Mouse (Mus musculus) erythroblast, embryonic 14.5 days (primary cell): ENCODE measurements at regions not wholly inside any gene's neighbourhood (a gene's known extent, or its start where the extent isn't known, plus 50 kb on each side); places are given as distances from the start of the nearest gene placed in this dataset.

Experiments
- H3K27me3 ChIP-seq: 2 replicates; pipeline ENCODE4 v1.6.1; 2012; ENCODE audit warnings: inconsistent platforms; ENCODE audit not compliant: control insufficient read depth
- H3K36me3 ChIP-seq: 2 replicates; pipeline ENCODE4 v1.6.1; 2012; ENCODE audit warnings: mild to moderate bottlenecking, inconsistent platforms; ENCODE audit not compliant: control insufficient read depth
- H3K4me1 ChIP-seq: 2 replicates; pipeline ENCODE4 v1.6.1; 2012; ENCODE audit warnings: inconsistent platforms; ENCODE audit not compliant: control insufficient read depth
- H3K4me3 ChIP-seq: replicated peaks from 2 replicates; pipeline ENCODE3; 2012; ENCODE audit warnings: moderate library complexity, mild to moderate bottlenecking, inconsistent platforms
- H3K9me3 ChIP-seq: 2 replicates; pipeline ENCODE4 v1.6.1; 2012; ENCODE audit warnings: low read length, inconsistent platforms, mixed read lengths; ENCODE audit not compliant: control insufficient read depth
- GATA1 ChIP-seq: IDR thresholded peaks from 2 replicates; pipeline ENCODE4 v1.6.1; 2012; ENCODE audit warnings: low read length, inconsistent platforms, mixed read lengths
- TAL1 ChIP-seq: IDR thresholded peaks from 3 replicates; pipeline ENCODE4 v1.6.1; 2012; ENCODE audit warnings: low read length, inconsistent platforms, mixed read lengths

GRCm38 (mm10) chr12:25250881-25251280, 153.9 kb upstream of the Id2 start:
- Histone ChIP-seq H3K4me3 (no peak overlapping the region), H3K36me3 (no peaks in the 10 kb centered on the region), H3K9me3 (no peaks in the 10 kb centered on the region), H3K27me3 (no peaks in the 10 kb centered on the region), H3K4me1 (no peaks in the 10 kb centered on the region)
- no peak for TF ChIP-seq GATA1
- no peak for TF ChIP-seq TAL1

- Histone ChIP-seq H3K9me3 (no peaks in the 10 kb centered on the region), H3K4me1 (no peaks in the 10 kb centered on the region), H3K36me3 (no peaks in the 10 kb centered on the region), H3K4me3 (no peak overlapping the region), H3K27me3 (no peaks in the 10 kb centered on the region)
- TF ChIP-seq GATA1 (no peak), TAL1 (no peak)
These were observed 151.9 kb upstream of the Id2 start for GRCm38 (mm10) chr12:25248681-25249366.

GRCm38 (mm10) chr12:25246566-25246965, 149.6 kb upstream of the Id2 start:
- Histone ChIP-seq H3K4me1 (no peaks in the 10 kb centered on the region), H3K36me3 (no peaks in the 10 kb centered on the region), H3K9me3 (no peaks in the 10 kb centered on the region), H3K27me3 (no peaks in the 10 kb centered on the region), H3K4me3 (no peak overlapping the region)
- TF ChIP-seq GATA1 (no peak), TAL1 (no peak)

GRCm38 (mm10) chr12:25245661-25246060, 148.7 kb upstream of the Id2 start:
- Histone ChIP-seq H3K36me3 (no peaks in the 10 kb centered on the region), H3K9me3 (no peaks in the 10 kb centered on the region), H3K27me3 (no peaks in the 10 kb centered on the region), H3K4me1 (no peaks in the 10 kb centered on the region), H3K4me3 (no peak overlapping the region)
- TF ChIP-seq GATA1 (no peak), TAL1 (no peak)

GRCm38 (mm10) chr12:25245251-25245650, 148.3 kb upstream of the Id2 start:
- no peaks in the 10 kb centered on the region for H3K27me3 ChIP-seq
- H3K4me1 ChIP-seq, result no peaks in the 10 kb centered on the region
- H3K9me3 ChIP-seq, result no peaks in the 10 kb centered on the region
- no peak overlapping the region for H3K4me3 ChIP-seq
- no peaks in the 10 kb centered on the region for H3K36me3 ChIP-seq
- TF ChIP-seq GATA1 (no peak), TAL1 (no peak)

GRCm38 (mm10) chr12:25244666-25245065, 147.7 kb upstream of the Id2 start:
- Histone ChIP-seq H3K4me3 (no peak overlapping the region), H3K9me3 (no peaks in the 10 kb centered on the region), H3K36me3 (no peaks in the 10 kb centered on the region), H3K4me1 (no peaks in the 10 kb centered on the region), H3K27me3 (no peaks in the 10 kb centered on the region)
- no peak for TF ChIP-seq GATA1
- TF ChIP-seq TAL1, result no peak

- no peaks in the 10 kb centered on the region for H3K27me3 ChIP-seq
- H3K4me3 ChIP-seq, result no peak overlapping the region
- H3K36me3 ChIP-seq, result no peaks in the 10 kb centered on the region
- H3K4me1 ChIP-seq, result no peaks in the 10 kb centered on the region
- no peak for TF ChIP-seq GATA1
- no peak for TF ChIP-seq TAL1
- no peaks in the 10 kb centered on the region for H3K9me3 ChIP-seq
These were observed 147.0 kb upstream of the Id2 start for GRCm38 (mm10) chr12:25243901-25244300.

- Histone ChIP-seq H3K4me1 (no peaks in the 10 kb centered on the region), H3K27me3 (no peaks in the 10 kb centered on the region), H3K36me3 (no peaks in the 10 kb centered on the region), H3K4me3 (no peak overlapping the region), H3K9me3 (no peaks in the 10 kb centered on the region)
- TF ChIP-seq GATA1 (no peak), TAL1 (no peak)
These were observed 145.4 kb upstream of the Id2 start for GRCm38 (mm10) chr12:25242369-25242768.

GRCm38 (mm10) chr12:25241675-25242074, 144.7 kb upstream of the Id2 start:
- Histone ChIP-seq H3K4me1 (no peaks in the 10 kb centered on the region), H3K4me3 (no peak overlapping the region), H3K27me3 (no peaks in the 10 kb centered on the region), H3K36me3 (no peaks in the 10 kb centered on the region), H3K9me3 (no peaks in the 10 kb centered on the region)
- TF ChIP-seq GATA1 (no peak), TAL1 (no peak)

GRCm38 (mm10) chr12:25240796-25241195, 143.9 kb upstream of the Id2 start:
- no peaks in the 10 kb centered on the region for H3K4me1 ChIP-seq
- no peaks in the 10 kb centered on the region for H3K36me3 ChIP-seq
- H3K9me3 ChIP-seq, result no peaks in the 10 kb centered on the region
- H3K27me3 ChIP-seq, result no peaks in the 10 kb centered on the region
- no peak overlapping the region for H3K4me3 ChIP-seq
- TF ChIP-seq TAL1, result no peak
- no peak for TF ChIP-seq GATA1
